Mouse (Mus musculus) embryonic facial prominence, embryonic 10.5 days (tissue): ENCODE results near the gene Tmem44. TPM values are rescaled to one million over a fixed set of nuclear protein-coding genes. Genes with fewer than 3 reads are reported as not detected.

Source experiments
- DNase-seq: peaks from one replicate; pipeline ENCODE4 v3.0.0-alpha.2; 2017; ENCODE audit warnings: low spot score
- H3K27ac ChIP-seq: fragments of 300-500 bp; sonication (generic); replicated peaks from 2 replicates; pipeline ENCODE4 v1.5.1; 2016; ENCODE audit warnings: mild to moderate bottlenecking
- H3K27me3 ChIP-seq: fragments of 300-500 bp; sonication (generic); replicated peaks from 2 replicates; pipeline ENCODE4 v1.6.1; 2016; ENCODE audit warnings: low read depth, mild to moderate bottlenecking; ENCODE audit not compliant: poor library complexity, severe bottlenecking
- H3K36me3 ChIP-seq: fragments of 300-500 bp; sonication (generic); replicated peaks from 2 replicates; pipeline ENCODE4 v1.6.1; 2016; ENCODE audit warnings: mild to moderate bottlenecking, moderate library complexity
- H3K4me1 ChIP-seq: fragments of 300-500 bp; sonication (generic); 2 replicates; pipeline ENCODE4 v1.6.1; 2016
- H3K4me3 ChIP-seq: fragments of 300-500 bp; sonication (generic); 2 replicates; pipeline ENCODE4 v1.5.1; 2016; ENCODE audit warnings: mild to moderate bottlenecking, moderate library complexity
- H3K9me3 ChIP-seq: fragments of 300-500 bp; sonication (generic); 2 replicates; pipeline ENCODE4 v1.6.1; 2016; ENCODE audit warnings: mild to moderate bottlenecking
- WGBS: fragments of 180-500 bp; shearing (Covaris S2); methylation state at CpG from one replicate; pipeline ENCODE4 v1.1.7; 2016; 5-methylcytosine and 5-hydroxymethylcytosine counted together
- polyA plus RNA-seq: library from polyadenylated mRNA; unstranded; fragments of >200 nt; fragmentation: Nextera tagmentation; extraction: Ambion mirVana; gene quantifications from 2 replicates; pipeline ENCODE4 v1.2.1, GENCODE M21; 2016

Gene Tmem44
- polyA plus RNA-seq, 1 experiment from 2014 or later, result 25.2 TPM

DNA sequence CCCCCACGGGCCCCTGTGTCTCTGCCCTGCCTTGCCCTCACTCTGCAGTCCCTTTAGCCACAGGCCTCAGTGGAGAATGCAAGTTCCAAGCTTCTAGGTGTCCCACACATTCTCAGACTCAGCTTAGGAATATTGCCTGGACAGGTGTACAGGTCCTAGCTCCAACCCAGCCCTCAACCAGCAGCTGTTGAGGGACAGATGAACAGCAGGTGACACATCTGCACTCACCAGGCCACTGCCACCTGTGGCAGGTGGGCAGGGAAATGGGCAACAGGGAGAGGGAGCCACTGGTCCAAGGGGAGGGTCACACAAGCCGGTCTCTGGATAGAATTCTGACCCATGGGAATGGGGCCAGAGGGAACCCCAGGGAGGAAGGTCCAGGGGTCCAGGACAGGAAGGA is 22.8 kb downstream of the Tmem44 start:
- Histone ChIP-seq H3K27ac (no peak overlapping the region), H3K36me3 (peaks cover 59% of the 10 kb centered on the region), H3K4me3 (no peak overlapping the region), H3K4me1 (peaks cover 9% of the 10 kb centered on the region; the same call in 1 of the 2 replicates), H3K27me3 (no peaks in the 10 kb centered on the region), H3K9me3 (no peaks in the 10 kb centered on the region)
- no peak for DNase-seq
- WGBS, result 73% methylated on average over 2 of the region's 2 CpGs

DNA sequence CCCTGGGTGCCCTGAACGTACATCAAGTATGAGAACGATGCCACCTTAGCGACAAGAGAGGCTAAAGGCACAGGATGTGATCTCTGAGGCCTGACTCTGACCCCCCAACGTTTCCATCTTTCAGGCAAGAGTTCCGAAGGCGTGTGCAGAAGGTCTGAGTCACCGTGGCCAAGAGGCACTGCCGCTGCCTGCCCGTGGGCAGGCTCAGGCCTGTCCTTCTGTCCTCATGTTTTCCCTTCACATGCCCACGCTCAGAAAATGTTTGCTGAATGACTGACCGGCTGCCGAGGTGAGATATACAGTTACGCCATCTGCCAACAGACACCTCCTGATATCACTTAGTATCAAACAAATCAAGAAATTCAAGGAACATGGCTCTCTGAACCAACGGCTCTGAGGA is 24.9 kb downstream of the Tmem44 start:
- no peaks in the 10 kb centered on the region for H3K4me1 ChIP-seq
- H3K9me3 ChIP-seq, result no peaks in the 10 kb centered on the region
- WGBS, result 87% methylated on average over 14 of the region's 14 CpGs
- no peak for DNase-seq
- no peak overlapping the region for H3K27ac ChIP-seq
- peaks cover 69% of the 10 kb centered on the region for H3K36me3 ChIP-seq
- no peaks in the 10 kb centered on the region for H3K27me3 ChIP-seq
- no peak overlapping the region for H3K4me3 ChIP-seq

DNA sequence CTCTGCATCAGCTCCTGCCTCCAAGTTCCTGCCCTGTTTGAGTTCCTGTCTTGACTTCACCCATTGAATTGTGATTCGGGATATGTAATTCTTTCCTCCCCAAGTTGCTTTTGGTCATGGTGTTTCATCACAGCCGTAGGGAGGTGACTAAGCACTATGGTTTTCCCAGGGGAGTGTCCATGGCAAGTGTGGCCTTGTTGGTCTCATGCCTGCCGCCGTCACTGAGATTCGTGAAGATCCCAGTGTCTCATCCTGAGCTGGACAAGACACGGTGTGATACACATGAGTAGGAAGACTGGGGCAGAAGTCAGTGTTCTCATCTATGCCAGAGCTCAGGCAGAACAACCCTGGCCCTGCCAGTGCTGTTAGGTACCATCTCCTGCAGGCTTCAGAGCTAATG is 26.2 kb downstream of the Tmem44 start:
- H3K9me3 ChIP-seq, result no peaks in the 10 kb centered on the region
- H3K4me3 ChIP-seq, result no peak overlapping the region
- 89% methylated on average over 6 of the region's 6 CpGs for WGBS
- H3K27me3 ChIP-seq, result no peaks in the 10 kb centered on the region
- H3K4me1 ChIP-seq, result no peaks in the 10 kb centered on the region
- DNase-seq, result no peak
- no peak overlapping the region for H3K27ac ChIP-seq
- H3K36me3 ChIP-seq, result peaks cover 62% of the 10 kb centered on the region

DNA sequence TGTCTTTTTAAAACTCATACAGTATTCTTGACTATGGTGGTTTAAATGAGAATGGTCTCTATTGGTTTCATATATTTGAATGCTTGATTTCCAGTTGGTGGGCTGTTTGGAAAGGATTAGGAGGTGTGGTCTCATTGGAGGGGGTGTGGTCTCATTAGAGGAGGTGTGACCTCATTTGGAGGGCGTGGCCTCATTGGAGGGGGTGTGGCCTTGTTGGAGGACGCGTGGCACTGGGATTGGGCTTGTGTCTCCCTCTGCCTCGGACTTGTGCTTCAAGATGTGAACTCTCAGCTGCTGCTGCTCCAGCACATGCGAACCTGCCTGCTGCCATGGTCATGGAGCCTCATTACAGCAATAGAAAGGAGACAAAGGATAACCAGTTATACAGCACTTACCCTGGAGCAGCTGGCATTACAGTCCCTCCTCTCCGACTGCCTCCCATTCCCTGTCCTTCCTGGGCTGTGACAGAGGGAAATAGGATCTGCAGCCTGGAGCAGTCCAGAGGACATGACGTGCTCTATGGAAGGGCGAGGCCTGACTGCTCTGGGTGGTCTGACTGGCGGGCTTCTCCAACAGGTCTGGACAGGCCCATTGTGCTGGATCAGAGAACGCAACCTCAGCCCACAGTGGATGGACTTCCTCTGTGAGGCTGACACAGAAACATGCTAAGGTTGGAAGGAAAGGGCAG is 28.2 kb downstream of the Tmem44 start:
- Histone ChIP-seq H3K4me3 (no peak overlapping the region), H3K27ac (no peak overlapping the region), H3K36me3 (peaks cover 49% of the 10 kb centered on the region), H3K27me3 (no peaks in the 10 kb centered on the region), H3K4me1 (no peaks in the 10 kb centered on the region), H3K9me3 (no peaks in the 10 kb centered on the region)
- 59% methylated on average over 10 of the region's 10 CpGs for WGBS
- no peak for DNase-seq

DNA sequence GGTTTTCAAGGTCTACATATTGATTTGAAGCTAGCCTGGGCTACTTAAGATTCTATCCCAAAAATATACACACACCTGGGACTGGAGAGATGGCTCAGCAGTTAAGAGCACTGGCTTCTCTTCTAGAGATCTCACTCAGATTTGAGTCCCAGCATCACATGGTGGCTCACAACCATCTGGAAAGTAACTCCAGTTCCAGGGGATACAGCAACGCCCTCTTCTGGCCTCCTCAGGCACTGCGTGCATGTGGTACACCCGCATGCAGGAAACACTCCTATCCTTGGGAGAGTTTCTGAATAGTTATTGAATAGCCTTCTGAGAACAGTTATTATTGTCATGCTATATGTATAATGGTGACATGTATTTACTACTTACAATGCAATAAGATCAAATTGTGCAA is 29.5 kb downstream of the Tmem44 start:
- H3K9me3 ChIP-seq, result no peaks in the 10 kb centered on the region
- 58% methylated on average over 3 of the region's 3 CpGs for whole genome bisulfite sequencing

DNA sequence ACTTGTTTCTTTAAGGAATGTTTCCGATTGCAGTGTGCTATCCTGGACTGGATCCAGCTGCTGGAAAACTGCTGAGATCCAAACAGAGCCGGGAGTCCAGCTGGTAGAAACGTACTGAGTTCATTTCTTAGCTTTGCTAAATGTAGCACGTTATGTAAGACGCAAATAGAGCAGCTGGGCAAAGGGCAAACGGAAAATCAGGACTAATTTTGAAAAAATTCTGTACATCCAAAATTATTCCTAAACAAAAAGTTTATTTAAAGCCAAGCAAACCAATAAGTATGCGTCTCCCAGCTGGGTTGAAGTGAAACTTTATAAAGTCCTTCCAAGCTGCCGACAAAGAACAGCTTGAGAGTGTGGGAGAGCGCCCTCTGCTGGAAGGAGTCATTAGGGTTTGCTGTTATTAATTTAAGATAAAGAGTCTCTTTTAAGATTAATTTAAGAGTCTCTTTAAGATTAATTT is 30.2 kb downstream of the Tmem44 start:
- 41% methylated on average over 9 of the region's 9 CpGs for WGBS
- Histone ChIP-seq H3K27me3 (no peaks in the 10 kb centered on the region), H3K4me1 (no peaks in the 10 kb centered on the region), H3K4me3 (no peak overlapping the region), H3K36me3 (peaks cover 46% of the 10 kb centered on the region), H3K9me3 (peaks cover 3% of the 10 kb centered on the region; the same call in 1 of the 2 replicates), H3K27ac (no peak overlapping the region)
- DNase-seq, result peak; percentile 75

More for the DNA sequence above, 29.5 kb downstream of the Tmem44 start:
- no peak overlapping the region for H3K4me3 ChIP-seq
- no peaks in the 10 kb centered on the region for H3K27me3 ChIP-seq
- H3K36me3 ChIP-seq, result peaks cover 44% of the 10 kb centered on the region
- H3K27ac ChIP-seq, result no peak overlapping the region
- H3K4me1 ChIP-seq, result no peaks in the 10 kb centered on the region
- DNase-seq, result no peak

DNA sequence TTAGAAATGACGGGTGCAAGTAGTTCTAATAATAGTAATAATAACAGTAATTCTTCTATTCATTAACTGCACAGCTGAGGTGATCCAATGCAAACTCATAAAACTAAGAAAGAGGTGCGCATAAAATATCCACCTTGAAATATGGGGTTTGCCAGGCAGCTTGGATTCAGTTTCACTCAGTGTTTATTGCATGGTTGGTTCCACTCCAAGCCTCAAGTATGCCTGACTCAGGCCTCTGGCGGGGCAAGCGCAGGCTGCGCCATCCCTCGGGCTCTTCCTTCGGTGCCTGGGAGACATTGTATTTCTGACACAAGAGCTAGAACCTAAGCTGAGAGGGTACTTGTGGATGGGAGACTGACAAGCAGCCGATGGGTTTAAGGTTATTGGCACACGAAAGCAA is 32.0 kb downstream of the Tmem44 start:
- peaks cover 2% of the 10 kb centered on the region; the same call in 1 of the 2 replicates for H3K4me1 ChIP-seq
- no peak for DNase-seq
- WGBS, result 86% methylated on average over 9 of the region's 9 CpGs
- H3K36me3 ChIP-seq, result peaks cover 47% of the 10 kb centered on the region
- no peak overlapping the region for H3K27ac ChIP-seq
- H3K4me3 ChIP-seq, result no peak overlapping the region
- no peaks in the 10 kb centered on the region for H3K27me3 ChIP-seq
- peaks cover 6% of the 10 kb centered on the region; the same call in 1 of the 2 replicates for H3K9me3 ChIP-seq

DNA sequence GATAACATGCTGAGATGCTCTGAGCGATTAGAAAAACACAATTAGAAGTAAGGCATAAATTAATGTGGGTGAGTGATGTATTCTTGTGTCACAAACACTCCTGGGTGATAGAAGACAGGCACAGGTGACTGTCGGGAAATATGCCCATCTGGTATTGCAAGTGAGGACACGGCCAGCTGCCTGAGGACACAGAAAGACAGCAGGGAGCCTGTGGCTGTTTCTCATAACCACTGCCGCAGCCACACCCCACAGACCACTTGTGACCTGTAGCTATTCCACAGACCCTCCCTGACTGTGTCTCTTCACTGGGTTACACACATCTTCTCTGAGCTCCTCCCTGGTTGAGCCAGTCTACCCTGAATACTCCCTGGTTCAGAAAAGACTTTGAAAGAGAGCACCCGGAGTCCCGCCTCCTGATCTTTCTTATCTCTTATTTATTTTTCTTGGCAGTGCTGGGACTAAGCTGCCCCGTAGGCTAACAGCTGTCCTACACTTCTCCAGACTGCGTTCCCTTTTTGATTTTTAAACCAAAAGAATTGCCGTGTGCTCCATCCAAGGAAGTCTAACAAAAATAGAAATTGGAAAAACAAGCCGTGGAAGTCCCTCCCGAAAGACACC is 32.9 kb downstream of the Tmem44 start:
- no peak for DNase-seq
- 69% methylated on average over 11 of the region's 11 CpGs for WGBS
- peaks cover 41% of the 10 kb centered on the region for H3K36me3 ChIP-seq
- no peaks in the 10 kb centered on the region for H3K27me3 ChIP-seq
- H3K27ac ChIP-seq, result no peak overlapping the region
- peaks cover 6% of the 10 kb centered on the region; the same call in 1 of the 2 replicates for H3K9me3 ChIP-seq
- H3K4me3 ChIP-seq, result no peak overlapping the region
- H3K4me1 ChIP-seq, result peaks cover 10% of the 10 kb centered on the region

DNA sequence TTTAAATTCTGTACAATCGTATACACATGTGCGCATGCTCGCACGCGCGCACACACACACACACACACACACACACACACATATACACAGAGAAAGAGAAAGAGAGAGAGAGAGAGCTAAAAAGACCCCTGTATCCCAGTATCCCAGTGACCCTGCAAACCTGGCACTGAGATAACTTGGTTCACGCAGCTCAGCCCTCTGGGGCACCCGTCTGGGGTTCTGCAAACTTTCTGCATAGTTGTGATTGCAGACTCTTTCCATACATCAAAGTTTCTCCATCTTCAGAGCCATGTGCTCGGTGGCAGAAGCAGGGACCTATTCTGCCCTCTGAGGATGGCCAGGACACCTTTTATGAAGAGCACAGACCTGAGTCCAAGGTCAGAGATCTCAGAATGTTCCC is 33.6 kb downstream of the Tmem44 start:
- WGBS, result 94% methylated on average over 9 of the region's 9 CpGs
- no peak for DNase-seq
- Histone ChIP-seq H3K27ac (no peak overlapping the region), H3K36me3 (peaks cover 33% of the 10 kb centered on the region), H3K4me3 (no peak overlapping the region), H3K27me3 (no peaks in the 10 kb centered on the region), H3K4me1 (peaks cover 18% of the 10 kb centered on the region), H3K9me3 (peaks cover 6% of the 10 kb centered on the region; the same call in 1 of the 2 replicates)

DNA sequence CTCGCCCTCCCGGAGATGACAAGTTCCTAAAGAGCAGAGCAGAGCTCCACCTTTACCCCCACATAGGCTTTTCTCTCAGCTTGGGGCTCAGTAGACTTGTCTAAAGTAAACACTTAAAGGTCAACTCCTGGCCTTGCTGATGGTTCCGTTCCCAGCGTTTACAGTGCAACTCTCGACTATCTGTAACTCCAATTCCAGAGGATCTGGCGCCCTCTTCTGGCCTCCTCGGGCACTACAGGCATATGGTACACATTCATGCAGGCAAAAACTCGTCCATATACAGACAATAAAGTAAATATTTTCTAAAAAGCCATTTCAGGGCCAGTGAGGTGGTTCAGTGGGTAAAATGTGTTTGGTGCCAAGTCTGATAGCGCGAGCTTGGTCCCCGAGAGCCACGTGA is 35.2 kb downstream of the Tmem44 start:
- peak; percentile 41 for DNase-seq
- no peaks in the 10 kb centered on the region for H3K27me3 ChIP-seq
- no peak overlapping the region for H3K4me3 ChIP-seq
- H3K27ac ChIP-seq, result no peak overlapping the region
- H3K9me3 ChIP-seq, result peaks cover 6% of the 10 kb centered on the region; the same call in 1 of the 2 replicates
- peaks cover 33% of the 10 kb centered on the region for H3K36me3 ChIP-seq
- 68% methylated on average over 12 of the region's 12 CpGs for WGBS
- H3K4me1 ChIP-seq, result peaks cover 28% of the 10 kb centered on the region

DNA sequence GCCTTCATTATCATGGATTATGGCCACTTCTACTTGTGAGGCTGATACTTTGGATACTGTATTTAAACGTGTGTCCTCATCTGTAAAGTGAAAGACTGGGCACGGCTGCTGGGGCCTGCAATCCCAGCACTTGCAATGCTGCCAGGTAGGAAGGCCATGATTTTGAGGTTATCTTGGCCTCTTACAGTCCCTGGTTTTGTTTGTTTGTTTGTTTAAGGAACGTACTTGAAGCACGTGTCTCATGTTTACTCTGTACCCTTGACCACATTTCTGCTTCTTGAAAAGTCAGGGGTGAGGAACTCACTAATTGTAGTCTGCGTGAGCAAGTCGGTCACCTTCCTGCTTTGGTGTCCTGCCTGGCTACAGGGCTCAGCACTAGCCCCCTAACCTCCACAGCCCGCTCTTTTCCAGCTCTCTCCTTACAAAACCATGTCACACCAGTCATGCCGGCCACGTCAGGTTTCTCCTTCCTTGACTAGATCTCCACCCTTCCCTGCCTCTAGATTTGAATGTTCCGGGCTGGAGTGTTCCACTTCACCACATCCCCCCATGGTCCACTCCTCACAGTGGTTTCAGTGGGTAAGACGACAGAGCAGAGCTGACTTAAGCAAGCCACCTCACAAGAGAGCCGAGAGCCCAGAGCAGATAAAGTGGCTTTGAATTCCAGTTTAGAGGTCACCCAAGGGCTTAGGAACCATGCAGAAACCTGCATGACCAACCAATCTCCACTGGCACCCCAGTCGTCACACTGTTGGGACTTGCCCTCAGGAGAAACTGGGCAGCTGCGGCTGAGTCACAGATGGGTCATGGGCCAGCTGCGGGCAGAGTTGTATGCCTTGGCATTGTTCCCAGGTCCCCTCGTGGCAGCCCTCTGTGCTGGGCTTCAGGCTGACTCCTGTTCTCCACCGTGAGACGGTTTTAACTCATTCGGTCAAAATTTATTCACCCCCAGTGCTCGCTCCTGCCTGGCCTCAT is 37.3 kb downstream of the Tmem44 start:
- Histone ChIP-seq H3K9me3 (peaks cover 6% of the 10 kb centered on the region; the same call in 1 of the 2 replicates), H3K27me3 (no peaks in the 10 kb centered on the region), H3K4me1 (peaks cover 33% of the 10 kb centered on the region), H3K27ac (no peak overlapping the region), H3K36me3 (peaks cover 33% of the 10 kb centered on the region), H3K4me3 (no peak overlapping the region)
- WGBS, result 82% methylated on average over 20 of the region's 20 CpGs
- no peak for DNase-seq

DNA sequence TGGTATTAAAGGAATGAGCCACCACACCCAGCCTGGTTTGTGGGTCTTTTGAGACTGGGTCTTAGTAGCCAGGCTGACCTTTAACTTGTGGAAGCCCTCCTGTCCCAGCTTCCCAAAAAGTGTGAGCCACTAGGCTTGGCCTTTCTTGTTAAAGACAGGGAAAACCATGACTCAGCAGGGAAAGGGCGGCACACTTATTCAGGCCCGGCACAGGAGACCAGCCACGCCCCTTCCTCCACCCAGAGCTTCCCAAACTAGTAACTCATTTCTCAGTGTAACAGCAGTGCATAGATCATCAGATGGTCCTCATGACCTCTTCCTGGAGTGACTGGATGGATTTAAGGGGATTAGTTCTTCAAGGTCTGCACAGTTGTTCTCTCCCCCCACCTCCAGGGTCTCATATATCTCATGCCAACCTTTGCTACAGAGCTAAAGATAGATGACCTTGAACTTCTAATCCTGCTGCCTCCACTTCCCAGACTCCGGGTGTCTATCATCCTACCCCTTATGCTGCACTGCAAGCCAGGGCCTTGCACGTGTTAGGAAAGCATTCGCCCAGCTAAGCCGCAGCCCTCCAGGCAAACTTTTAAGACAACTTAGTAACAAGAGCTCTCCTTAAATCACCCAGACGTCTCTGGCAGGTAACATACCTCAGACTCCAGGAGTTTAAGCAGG is 38.1 kb downstream of the Tmem44 start:
- H3K27ac ChIP-seq, result peak overlapping the region; percentile 35; the same call in 1 of the 2 replicates
- DNase-seq, result peak; percentile 35
- no peaks in the 10 kb centered on the region for H3K27me3 ChIP-seq
- WGBS, result 54% methylated on average over 8 of the region's 8 CpGs
- peaks cover 30% of the 10 kb centered on the region for H3K36me3 ChIP-seq
- peaks cover 6% of the 10 kb centered on the region; the same call in 1 of the 2 replicates for H3K9me3 ChIP-seq
- H3K4me1 ChIP-seq, result peaks cover 33% of the 10 kb centered on the region
- no peak overlapping the region; the same call in 1 of the 2 replicates for H3K4me3 ChIP-seq
